Mouse (Mus musculus) forebrain, embryonic 16.5 days (tissue): ENCODE results near the gene Ffar2. TPM values are rescaled to one million over a fixed set of nuclear protein-coding genes. Genes with fewer than 3 reads are reported as not detected.
"Not testable (repeated sequence)": the region's sequence is repeated elsewhere in the genome, so short reads cannot be mapped to it uniquely, and the experiment has no call there.

ENCODE experiments used
- ATAC-seq: fragments of 200-750 bp; cut with Nextera tagmentation; 2 replicates; pipeline ENCODE4 v1.8.0; 2017; ENCODE audit warnings: mild to moderate bottlenecking, moderate library complexity
- H3K27ac ChIP-seq: fragments of 300-500 bp; sonication (generic); 2 replicates; pipeline ENCODE4 v1.5.1; 2014; ENCODE audit warnings: low read length, control low read depth
- H3K27me3 ChIP-seq: fragments of 300-500 bp; sonication (generic); replicated peaks from 2 replicates; pipeline ENCODE4 v1.6.1; 2014; ENCODE audit warnings: low read length; ENCODE audit not compliant: control insufficient read depth, insufficient read depth
- H3K36me3 ChIP-seq: fragments of 300-500 bp; sonication (generic); 2 replicates; pipeline ENCODE4 v1.6.1; 2014; ENCODE audit not compliant: control insufficient read depth, insufficient read depth
- H3K4me1 ChIP-seq: fragments of 300-500 bp; sonication (generic); replicated peaks from 2 replicates; pipeline ENCODE4 v1.6.1; 2014; ENCODE audit warnings: low read length; ENCODE audit not compliant: control insufficient read depth, insufficient read depth
- H3K4me2 ChIP-seq: fragments of 300-500 bp; sonication (generic); 2 replicates; pipeline ENCODE4 v1.6.1; 2014; ENCODE audit warnings: mild to moderate bottlenecking, low read length, control low read depth
- H3K4me3 ChIP-seq: fragments of 300-500 bp; sonication (generic); replicated peaks from 2 replicates; pipeline ENCODE4 v1.5.1; 2014; ENCODE audit warnings: mild to moderate bottlenecking, low read length, control low read depth
- H3K9ac ChIP-seq: fragments of 300-500 bp; sonication (generic); replicated peaks from 2 replicates; pipeline ENCODE4 v1.6.1; 2014; ENCODE audit warnings: low read depth, low read length, control low read depth
- H3K9me3 ChIP-seq: fragments of 300-500 bp; sonication (generic); 2 replicates; pipeline ENCODE4 v1.6.1; 2016; ENCODE audit warnings: low read length; ENCODE audit not compliant: control insufficient read depth
- WGBS: fragments of 180-500 bp; shearing (Covaris S2); extraction: QIAGEN DNeasy Blood & Tissue Kit; methylation state at CpG from one replicate; pipeline ENCODE4 v1.1.7; 2014; 5-methylcytosine and 5-hydroxymethylcytosine counted together
- polyA plus RNA-seq: library from polyadenylated mRNA; unstranded; fragments of >200 nt; fragmentation: Nextera tagmentation; extraction: Ambion mirVana; gene quantifications from 2 replicates; pipeline ENCODE4 v1.2.1, GENCODE M21; 2015

The Ffar2 gene
- polyA plus RNA-seq, 1 experiment from 2014 or later: not detected

DNA sequence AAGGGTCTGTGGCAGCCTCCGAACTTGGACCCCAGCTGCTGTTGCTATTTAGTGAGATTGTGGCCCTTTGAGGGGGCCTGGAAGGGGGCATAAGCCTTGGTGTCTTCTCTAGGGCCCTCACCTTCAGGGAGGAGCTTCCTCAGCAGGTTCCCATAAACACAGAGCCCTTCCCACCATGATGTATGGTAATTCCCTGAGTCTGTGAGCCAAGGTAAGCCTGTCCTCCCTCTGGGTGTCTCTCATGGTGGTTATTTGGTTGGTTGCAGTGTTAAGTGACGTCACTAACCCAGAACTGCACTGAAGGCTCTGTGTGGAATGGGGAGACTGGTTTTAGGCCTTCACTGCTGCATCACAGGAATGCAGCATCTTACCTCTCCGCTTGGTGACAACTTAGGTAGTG, 5.9 kb upstream of the Ffar2 start:
- no peak overlapping the region for H3K27ac ChIP-seq
- H3K4me2 ChIP-seq: no peak overlapping the region
- no peaks in the 10 kb centered on the region for H3K27me3 ChIP-seq
- H3K36me3 ChIP-seq: no peaks in the 10 kb centered on the region
- no peak overlapping the region for H3K4me3 ChIP-seq
- H3K4me1 ChIP-seq: no peaks in the 10 kb centered on the region
- H3K9ac ChIP-seq: no peak overlapping the region
- ATAC-seq: no peak
- WGBS: 65% methylated on average over 3 of the region's 3 CpGs
- no peaks in the 10 kb centered on the region for H3K9me3 ChIP-seq

DNA sequence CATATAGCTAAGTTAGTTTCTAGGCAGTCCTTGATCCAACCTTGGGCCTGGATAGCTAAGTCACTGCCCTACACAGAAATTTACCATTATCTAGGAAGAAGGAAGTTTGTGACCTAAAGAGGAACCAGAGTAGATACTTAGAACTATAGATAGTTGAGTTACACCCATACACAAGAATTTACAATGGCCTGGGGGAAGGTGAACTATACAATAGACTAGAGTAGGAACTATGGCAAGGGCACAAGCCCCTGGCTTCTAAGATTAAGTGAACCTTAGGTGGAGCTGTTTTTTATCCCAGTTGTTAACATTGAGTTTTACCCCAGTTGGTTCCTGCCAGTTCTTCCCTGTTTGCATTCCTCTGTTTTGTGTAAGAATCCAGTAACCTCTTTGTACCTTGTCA, 5.3 kb upstream of the Ffar2 start:
- not testable (repeated sequence) for H3K9me3 ChIP-seq, H3K36me3 ChIP-seq, H3K27me3 ChIP-seq, H3K9ac ChIP-seq, H3K4me3 ChIP-seq, H3K4me2 ChIP-seq, H3K4me1 ChIP-seq, H3K27ac ChIP-seq, ATAC-seq

DNA sequence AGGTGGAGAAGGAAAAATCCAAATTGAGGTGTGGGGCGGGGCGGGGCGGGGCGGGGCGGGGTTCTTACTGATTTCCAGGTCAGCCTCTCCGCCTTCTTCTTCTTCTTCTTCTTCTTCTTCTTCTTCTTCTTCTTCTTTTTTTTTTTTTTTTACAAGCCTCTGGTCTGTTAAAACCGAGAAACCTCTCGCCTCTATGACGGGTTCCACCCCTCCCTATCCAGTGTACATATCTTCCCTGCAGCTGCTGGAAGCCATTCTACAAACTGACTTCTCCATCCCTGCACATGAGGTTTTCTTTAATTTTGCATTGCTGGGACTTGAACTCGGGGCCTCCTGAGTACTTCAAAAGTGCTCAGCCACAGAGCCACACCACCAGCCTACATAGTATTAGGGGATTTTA, 3.1 kb upstream of the Ffar2 start:
- WGBS: 92% methylated on average over 10 of the region's 10 CpGs
- ATAC-seq: no peak
- Histone ChIP-seq H3K4me3 (no peak overlapping the region), H3K27ac (no peak overlapping the region), H3K4me1 (no peaks in the 10 kb centered on the region), H3K36me3 (no peaks in the 10 kb centered on the region), H3K27me3 (no peaks in the 10 kb centered on the region), H3K4me2 (no peak overlapping the region), H3K9ac (no peak overlapping the region), H3K9me3 (no peaks in the 10 kb centered on the region)

DNA sequence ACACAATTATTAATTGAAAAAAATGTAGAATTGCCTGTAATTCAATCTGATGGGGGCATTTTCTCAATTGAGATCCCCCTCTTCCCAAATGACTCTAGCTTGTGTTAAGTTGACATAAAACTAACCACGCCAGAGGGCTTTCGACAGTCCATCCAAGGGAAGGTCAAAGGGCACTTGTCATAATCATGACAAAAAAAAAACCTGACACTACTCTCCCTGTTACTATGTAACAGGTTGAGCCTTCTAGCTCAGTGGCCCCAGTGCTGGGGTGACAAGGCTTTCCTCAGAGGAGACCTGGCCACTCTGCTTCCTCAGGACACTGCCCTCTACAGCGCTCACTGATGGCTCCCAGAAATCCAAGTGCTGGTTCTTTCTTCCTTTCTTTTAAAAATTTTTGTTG, 731 bp upstream of the Ffar2 start:
- Histone ChIP-seq H3K9me3 (no peaks in the 10 kb centered on the region), H3K27ac (no peak overlapping the region), H3K4me1 (no peaks in the 10 kb centered on the region), H3K9ac (no peak overlapping the region), H3K4me2 (no peak overlapping the region), H3K27me3 (no peaks in the 10 kb centered on the region), H3K4me3 (no peak overlapping the region), H3K36me3 (no peaks in the 10 kb centered on the region)
- WGBS: 97% methylated on average over 3 of the region's 3 CpGs
- no peak for ATAC-seq

DNA sequence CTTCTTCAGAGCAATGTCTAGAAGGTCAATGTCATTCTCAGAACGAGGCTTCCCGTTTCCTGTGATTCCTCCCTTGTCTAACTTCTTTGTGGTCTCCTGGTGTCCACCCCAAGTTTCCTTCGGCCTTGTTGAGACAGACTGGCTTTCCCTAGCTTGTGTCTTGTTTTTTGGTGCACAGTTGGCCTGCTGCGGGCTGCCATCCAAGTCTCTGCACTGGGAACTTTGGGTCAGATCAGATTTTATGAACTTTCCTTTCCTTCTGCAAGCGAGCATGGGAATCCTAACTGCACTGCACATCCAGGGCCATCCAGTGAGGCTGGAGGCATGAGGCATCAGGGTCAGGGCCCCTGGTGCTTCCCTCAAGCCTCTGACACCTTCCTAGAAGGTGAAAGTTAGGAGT, 2.0 kb downstream of the Ffar2 start:
- Histone ChIP-seq H3K9ac (no peak overlapping the region), H3K4me1 (no peaks in the 10 kb centered on the region), H3K27ac (no peak overlapping the region), H3K4me3 (no peak overlapping the region), H3K9me3 (no peaks in the 10 kb centered on the region), H3K4me2 (no peak overlapping the region), H3K36me3 (no peaks in the 10 kb centered on the region), H3K27me3 (no peaks in the 10 kb centered on the region)
- WGBS: 70% methylated on average over 5 of the region's 5 CpGs
- no peak for ATAC-seq

DNA sequence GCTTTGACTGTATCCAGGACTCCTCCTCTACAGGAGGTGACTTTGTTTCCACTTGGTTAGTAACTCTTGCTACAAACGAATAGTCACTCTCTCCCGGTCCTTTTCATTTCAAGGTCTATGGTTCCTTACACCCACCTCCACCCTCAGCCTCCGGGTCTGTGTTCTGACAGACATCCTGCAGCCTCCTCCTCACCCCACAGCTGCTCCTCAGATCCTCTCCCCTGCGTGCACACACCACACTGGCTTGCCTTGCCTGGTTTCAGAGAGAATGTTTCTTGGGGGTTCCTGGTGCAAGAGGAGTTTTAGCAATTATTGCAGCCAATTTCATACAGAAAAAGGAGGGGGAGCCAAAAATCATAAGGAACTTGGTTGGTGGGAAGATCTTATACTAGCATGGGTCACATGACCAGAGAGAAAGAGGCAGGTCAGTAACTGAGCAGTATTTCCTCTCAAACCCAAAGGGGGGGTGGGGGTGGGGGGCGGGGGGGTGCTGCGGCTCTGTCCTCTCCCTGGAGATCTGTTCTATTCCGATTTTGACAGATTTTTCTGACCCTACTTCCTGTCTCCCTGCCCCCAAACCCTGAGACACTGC, 2.6 kb downstream of the Ffar2 start:
- H3K4me2 ChIP-seq: no peak overlapping the region
- 70% methylated on average over 7 of the region's 7 CpGs for WGBS
- H3K4me3 ChIP-seq: no peak overlapping the region
- no peak for ATAC-seq
- H3K4me1 ChIP-seq: no peaks in the 10 kb centered on the region
- H3K36me3 ChIP-seq: no peaks in the 10 kb centered on the region
- no peak overlapping the region for H3K9ac ChIP-seq
- H3K27ac ChIP-seq: no peak overlapping the region
- H3K27me3 ChIP-seq: no peaks in the 10 kb centered on the region
- H3K9me3 ChIP-seq: no peaks in the 10 kb centered on the region

DNA sequence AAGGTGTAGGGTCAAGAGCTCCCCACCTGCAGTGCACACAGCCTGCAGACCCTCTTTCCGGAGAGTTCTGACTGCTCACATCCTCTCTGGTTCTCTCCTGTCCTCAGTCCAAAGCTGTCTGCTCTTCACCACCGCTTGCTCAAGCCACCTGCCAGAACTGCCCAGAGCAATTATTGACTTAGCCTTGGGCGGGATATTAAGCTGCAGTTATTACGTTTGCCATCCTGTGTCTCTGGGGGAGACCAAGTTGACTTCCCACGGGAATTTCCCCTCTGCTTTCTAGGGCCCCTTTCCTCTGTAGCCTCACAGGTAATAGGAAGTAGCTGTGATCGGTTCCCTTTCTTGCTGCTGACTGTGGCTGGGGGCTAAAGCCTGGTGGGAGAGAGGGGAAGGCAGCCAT, 3.4 kb downstream of the Ffar2 start:
- 68% methylated on average over 5 of the region's 6 CpGs for WGBS
- ATAC-seq: no peak
- no peaks in the 10 kb centered on the region for H3K4me1 ChIP-seq
- H3K36me3 ChIP-seq: no peaks in the 10 kb centered on the region
- no peaks in the 10 kb centered on the region for H3K9me3 ChIP-seq
- no peak overlapping the region for H3K4me2 ChIP-seq
- no peak overlapping the region for H3K9ac ChIP-seq
- no peak overlapping the region for H3K4me3 ChIP-seq
- no peak overlapping the region for H3K27ac ChIP-seq
- no peaks in the 10 kb centered on the region for H3K27me3 ChIP-seq

DNA sequence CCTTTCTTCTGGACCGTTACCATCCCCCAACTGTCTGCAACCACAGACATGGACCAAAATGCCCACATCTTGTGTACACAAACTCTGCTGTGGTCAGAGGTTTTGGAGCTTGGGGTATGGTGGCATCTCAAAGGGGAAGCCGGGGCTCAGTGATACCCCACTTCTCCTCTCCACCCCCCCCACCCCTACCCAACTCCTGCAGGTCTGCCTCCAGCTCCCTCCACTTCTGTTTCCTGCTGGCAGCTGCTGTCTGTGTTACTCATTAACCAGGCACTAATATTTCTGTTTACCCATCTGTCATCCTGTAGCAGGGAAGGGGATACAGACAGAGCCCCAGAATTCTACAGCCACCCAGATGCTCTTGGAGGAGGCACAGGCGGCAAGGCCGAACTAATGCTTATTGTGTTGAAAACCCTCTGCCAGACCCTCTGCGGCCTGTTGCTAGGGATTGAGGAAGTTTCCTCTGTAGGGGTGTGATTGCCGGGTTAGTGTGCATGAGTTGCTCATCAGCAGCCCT, 11.2 kb downstream of the Ffar2 start:
- Histone ChIP-seq H3K9ac (no peak overlapping the region), H3K27me3 (no peaks in the 10 kb centered on the region), H3K4me1 (no peaks in the 10 kb centered on the region), H3K36me3 (no peaks in the 10 kb centered on the region), H3K27ac (no peak overlapping the region), H3K9me3 (no peaks in the 10 kb centered on the region), H3K4me3 (no peak overlapping the region), H3K4me2 (no peak overlapping the region)
- 61% methylated on average over 6 of the region's 6 CpGs for WGBS
- ATAC-seq: no peak

DNA sequence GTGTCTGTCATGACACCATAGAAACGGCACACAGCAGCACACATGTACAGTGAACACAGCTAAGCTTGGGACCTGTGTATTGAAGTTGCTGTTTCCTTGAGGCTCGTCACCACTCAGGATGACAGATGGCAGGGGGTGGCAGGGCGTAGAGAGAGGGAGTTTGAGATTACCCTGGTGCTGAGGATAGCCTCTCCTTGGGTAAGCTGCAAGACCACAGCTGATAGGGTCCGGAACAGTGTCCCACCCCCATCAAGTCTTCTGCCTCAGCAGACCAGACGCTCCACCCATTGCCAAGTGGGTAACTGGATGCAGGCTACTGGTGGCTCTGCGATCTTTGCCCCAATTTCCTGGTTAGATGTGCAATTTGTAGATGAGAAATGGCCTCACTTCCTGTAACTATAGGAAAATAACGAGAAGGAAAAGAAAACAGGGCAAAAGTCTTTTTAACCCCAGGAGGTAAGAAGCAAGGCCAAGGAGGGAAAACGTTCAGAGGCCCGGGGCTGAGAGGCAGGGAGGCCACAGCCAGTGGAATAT, 11.8 kb downstream of the Ffar2 start:
- no peak overlapping the region for H3K27ac ChIP-seq
- ATAC-seq: no peak
- no peaks in the 10 kb centered on the region for H3K4me1 ChIP-seq
- H3K4me3 ChIP-seq: no peak overlapping the region
- H3K9ac ChIP-seq: no peak overlapping the region
- no peaks in the 10 kb centered on the region for H3K9me3 ChIP-seq
- no peaks in the 10 kb centered on the region for H3K36me3 ChIP-seq
- H3K27me3 ChIP-seq: no peaks in the 10 kb centered on the region
- H3K4me2 ChIP-seq: no peak overlapping the region
- WGBS: 75% methylated on average over 9 of the region's 9 CpGs

DNA sequence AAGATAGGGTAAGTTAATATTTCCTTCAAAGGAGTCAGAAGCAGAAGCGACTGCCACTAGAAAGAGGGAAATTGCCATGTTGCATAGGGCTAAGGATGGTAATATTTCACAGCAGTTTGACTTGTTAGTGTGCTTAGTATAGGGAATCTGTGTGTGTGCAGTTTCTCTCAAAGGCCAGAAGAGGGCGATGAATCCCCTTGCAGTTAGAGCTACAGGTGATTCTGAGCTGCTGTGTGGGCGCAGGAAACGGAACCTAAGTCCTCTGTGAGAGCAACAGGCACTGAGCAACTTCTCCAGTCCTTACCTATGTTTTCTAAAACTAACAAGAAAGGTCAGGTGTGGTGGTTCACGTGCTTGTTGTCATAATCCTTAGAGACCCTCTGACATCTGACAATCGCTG, 13.3 kb downstream of the Ffar2 start:
- Histone ChIP-seq H3K4me2 (no peak overlapping the region), H3K4me1 (no peaks in the 10 kb centered on the region), H3K36me3 (no peaks in the 10 kb centered on the region), H3K9me3 (no peaks in the 10 kb centered on the region), H3K9ac (no peak overlapping the region), H3K27me3 (no peaks in the 10 kb centered on the region), H3K27ac (no peak overlapping the region), H3K4me3 (no peak overlapping the region)
- ATAC-seq: no peak
- 58% methylated on average over 6 of the region's 6 CpGs for WGBS
